Mouse (Mus musculus) ovary, postnatal 14 days (tissue): ENCODE results near the gene Macrod1.
A peak's percentile ranks its signal among the peaks of the same experiment; 100 is the strongest.

Source experiments
- DNase-seq: peaks from one replicate; pipeline ENCODE4 v3.0.0; 2022; ENCODE audit warnings: low spot score

Gene Macrod1

GRCm38 (mm10) chr19:7113574-7113973 lies 57.0 kb downstream of the Macrod1 start:
- no peak for DNase-seq

DNA sequence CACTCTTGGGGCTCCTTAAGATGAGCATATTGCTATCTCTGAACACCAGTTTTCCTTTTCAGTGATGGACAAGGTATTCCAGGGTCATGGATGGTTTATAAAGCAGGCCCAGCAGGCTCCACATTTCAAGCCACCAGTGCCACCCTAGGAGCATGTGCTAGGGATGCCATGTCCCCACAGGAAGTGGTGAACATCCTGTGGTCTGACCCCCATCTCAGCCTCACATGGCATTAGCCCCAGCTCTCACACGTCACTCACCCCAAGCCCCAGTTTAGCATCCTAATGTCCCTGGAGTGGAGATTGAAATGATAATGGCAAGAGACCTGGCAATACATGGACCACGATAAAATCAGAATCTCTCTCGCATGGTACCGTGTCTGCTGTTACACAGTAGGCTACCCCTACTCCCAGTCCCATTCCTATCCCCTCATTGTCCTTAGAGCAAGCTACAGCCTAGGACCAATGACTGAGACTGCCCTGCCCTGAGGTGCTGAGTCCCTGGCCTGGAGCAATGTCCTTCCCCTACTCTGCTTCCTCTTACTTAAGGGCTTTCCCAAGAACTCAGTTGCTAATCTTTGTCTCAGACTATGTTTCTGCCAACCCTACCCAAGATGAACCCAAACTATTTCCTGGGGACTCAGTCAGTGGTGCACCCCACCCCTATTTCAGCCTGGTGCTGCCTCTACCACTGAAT lies 59.6 kb downstream of the Macrod1 start:
- no peak for DNase-seq

DNA sequence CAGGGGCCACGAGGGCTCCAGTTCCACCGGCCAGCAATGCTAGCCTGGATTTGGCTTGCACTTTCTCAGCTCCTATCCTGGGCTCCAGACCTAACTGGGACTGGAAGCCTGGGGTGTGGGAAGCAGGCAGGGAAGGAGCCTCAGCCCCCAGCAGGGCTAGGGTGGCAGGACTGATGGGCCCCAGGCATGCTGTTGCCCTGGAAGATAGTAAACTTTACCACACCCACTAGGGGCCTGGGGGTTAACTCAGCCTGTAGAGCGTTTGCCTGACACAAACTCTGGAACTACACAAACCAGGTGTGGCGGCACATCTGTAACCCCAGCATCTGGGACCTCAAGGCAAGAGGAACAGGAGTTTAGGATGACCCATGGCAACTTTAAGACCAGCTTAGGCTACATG lies 60.5 kb downstream of the Macrod1 start:
- no peak for DNase-seq

DNA sequence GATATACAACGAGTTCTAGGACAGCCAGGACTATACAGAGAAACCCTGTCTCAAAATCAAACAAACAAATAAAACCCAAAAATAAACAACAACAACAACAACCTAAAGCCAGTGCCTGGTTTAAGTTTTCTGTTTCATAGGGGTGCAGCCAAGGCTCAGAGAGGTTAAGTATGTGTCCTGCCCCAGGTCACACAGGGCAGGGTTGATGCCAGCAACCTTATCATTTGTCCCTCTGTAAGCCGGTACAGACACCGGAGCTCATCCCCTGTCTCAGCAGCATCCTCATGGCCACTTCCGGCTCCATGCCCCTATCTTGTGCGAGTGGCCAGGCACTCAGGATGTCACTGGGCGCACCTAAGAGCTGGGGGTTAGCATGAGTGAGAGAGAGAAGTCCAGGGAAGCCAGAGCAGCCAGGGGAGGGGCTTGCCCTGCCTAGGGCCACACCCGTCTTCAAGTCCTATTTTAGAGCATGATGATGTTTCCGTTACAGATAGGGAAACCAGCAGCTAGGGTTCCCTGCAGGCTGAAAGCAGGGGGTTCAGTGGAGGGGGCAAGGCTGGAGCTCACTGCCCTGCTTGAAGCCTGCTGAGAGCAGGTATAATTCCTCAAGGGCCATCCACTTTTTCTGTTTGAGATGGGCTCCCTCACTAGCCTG lies 61.2 kb downstream of the Macrod1 start:
- DNase-seq, result no peak

- DNase-seq, result no peak
Observed at GRCm38 (mm10) chr19:7121252-7121651, 64.6 kb downstream of the Macrod1 start.

DNA sequence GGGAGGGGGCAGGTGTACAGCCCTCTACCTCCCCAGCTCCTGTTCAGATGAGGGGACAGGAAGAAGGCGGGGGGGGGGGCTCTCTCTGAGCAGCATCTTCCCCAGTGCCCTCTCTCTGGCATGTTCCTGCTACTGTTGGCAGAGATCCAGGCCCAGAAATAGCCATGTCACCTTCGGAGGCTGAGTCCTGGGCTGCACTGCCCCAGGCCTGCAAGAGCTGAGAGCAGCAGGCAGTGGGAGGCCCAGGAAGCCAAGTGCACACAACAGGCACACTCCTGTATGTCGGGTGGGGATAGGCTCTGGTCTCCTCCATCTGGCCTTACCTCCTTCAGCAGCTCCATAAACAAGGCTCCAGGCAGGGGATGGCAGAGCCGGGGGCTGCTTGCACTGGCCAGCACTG lies 65.7 kb downstream of the Macrod1 start:
- no peak for DNase-seq

- DNase-seq, result no peak
Observed at GRCm38 (mm10) chr19:7122698-7123306, 66.2 kb downstream of the Macrod1 start.

DNA sequence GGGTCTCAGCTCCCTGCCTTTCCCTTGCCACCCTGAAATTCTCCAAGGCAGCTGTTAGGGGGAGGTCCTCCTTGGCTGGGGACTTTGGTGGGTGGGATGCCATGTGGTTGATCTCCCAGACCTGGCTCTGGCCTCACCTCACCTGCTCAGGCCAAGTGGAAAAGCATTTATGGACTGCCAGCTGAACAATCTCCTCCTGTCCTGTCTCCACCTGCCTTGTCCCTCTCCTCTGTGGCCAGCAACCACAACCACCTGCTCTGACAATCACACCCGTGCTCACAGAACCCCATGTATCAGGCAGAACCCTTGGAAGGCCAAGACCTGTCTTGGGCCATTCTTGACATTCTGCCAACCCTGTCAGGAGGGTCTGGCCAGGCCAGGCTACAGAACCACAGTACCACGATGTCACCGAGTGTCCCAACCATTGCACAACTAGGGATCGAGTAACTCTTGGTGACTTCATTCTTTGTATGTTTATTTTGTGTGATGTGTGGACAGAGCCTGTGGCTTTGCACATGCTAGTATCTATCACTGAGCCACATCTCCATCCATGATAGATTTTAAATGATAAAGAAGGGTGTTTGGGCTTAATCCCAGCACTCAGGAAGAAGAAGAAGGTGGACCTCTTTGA lies 69.0 kb downstream of the Macrod1 start:
- no peak for DNase-seq

- DNase-seq, result no peak
Observed at GRCm38 (mm10) chr19:7126209-7126608, 69.6 kb downstream of the Macrod1 start.

DNA sequence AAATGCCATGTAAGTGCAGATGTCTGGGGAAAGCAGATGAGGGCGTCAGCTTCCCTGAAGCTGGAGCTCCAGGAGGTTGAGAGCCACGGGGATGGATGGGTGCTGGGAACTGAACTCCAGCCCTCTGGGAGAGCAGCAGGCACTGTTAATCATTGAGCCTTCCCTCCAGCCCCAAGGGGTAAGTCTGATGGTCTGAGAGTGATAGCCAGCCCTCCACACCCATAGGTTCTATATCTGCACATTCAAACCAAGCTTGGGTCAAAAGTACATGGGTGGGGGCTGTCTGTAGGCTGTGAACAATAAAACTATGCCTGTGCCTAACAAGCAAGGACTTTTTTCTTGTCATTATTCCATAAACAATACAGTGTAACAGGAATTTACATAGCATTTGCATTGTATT lies 70.3 kb downstream of the Macrod1 start:
- no peak for DNase-seq

- DNase-seq, result no peak
Observed at GRCm38 (mm10) chr19:7128551-7129475, 72.2 kb downstream of the Macrod1 start.

DNA sequence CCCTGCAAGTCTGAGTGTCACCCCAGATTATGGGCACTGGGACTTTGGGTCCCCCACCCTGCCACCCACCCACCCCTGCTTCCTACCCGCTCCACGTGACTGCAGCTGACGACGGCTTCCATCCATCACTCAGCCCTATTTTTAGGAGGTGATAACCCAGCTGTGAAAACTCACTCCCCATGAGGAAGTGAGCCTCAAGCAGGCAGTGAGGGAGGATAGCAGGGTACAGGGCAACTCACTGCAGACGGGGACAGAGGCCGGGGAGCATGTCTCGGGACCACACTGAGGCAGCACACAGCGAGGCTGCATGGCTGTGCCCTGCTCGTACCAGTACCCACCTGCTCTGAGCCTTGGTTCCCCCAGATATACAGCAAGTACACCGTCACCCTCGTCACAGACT lies 73.7 kb downstream of the Macrod1 start:
- DNase-seq, result no peak

DNA sequence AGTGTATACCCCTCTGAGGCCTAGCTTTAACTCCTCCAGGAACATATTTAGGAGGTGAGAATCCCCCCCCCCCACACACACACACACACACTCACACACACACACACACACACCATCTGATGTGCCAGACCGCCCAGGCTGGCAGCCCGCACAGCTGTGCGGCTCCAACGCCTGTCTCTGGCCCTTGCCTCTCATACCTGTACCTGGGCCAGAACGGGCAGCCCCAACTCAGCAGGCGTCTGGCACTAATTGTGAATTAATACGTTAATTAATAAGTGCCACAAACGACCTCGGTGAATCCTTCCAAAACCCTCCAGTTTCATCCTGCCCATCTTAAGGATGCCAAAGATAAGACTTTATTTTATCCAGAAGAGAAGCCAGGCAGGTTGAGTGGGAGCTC lies 76.8 kb downstream of the Macrod1 start:
- no peak for DNase-seq

GRCm38 (mm10) chr19:7134631-7135091 lies 78.1 kb downstream of the Macrod1 start:
- DNase-seq, result no peak

GRCm38 (mm10) chr19:7135525-7135924 lies 78.9 kb downstream of the Macrod1 start:
- peak; percentile 53 for DNase-seq

GRCm38 (mm10) chr19:7136016-7136415 lies 79.4 kb downstream of the Macrod1 start:
- DNase-seq, result no peak

DNA sequence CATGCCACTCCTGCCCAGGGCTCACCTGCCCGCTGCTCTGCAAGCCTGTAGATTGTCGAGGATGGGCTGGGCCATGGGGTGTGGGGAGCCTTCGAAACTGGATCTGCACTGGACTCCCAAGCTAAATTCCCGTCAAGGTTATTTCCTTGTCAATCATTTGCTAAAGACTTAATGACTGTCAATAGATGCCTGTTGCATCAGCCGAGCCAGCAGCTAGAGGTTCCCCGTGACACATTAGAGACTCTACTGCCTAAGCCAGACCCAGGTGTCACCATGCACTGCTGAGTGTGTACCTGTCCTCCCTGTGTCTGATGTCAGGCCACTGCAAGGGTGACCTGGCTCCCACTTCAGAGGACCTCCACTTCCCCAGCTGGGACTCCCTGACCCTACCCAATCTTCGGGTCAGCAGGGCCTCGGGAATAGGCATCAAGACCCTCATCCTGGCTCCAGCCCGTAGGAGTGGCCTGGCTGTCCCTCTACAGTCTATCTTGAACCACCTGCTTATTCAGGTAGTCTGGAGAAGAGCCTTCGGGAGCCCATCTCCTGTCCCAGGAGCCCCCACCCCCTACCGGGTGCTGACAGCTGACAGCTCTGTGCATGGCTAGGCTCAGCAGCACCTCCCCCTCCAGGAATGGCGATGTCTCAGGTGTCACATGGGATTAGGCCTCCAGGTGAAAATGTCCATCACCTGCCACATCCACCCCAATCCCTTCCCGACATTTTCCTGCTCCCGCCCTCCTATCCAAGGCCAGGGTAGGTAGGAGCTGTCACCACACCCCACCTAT lies 80.3 kb downstream of the Macrod1 start:
- no peak for DNase-seq

DNA sequence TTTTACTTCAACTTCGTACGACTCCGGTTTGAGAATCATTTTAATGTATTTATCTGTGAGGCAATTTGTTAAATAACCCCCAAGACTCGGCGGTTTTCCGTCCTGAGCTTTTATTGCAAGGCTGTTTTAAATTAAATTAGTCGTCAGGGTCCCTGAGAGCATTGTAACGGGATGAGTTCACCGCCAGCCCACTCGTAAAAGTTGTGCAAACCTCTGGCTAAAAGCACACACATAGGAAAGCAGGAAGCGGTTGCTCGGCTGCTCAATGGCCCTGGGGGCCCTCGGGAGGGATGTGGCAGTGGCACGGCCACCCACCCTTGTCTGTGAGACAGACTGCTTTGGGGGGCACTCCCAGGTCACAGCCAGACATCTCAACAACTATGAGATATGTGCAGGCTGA lies 81.7 kb downstream of the Macrod1 start:
- no peak for DNase-seq

- no peak for DNase-seq
Observed at GRCm38 (mm10) chr19:7139321-7139720, 82.7 kb downstream of the Macrod1 start.

- DNase-seq, result no peak
Observed at GRCm38 (mm10) chr19:7140373-7140772, 83.8 kb downstream of the Macrod1 start.

- DNase-seq, result no peak
Observed at GRCm38 (mm10) chr19:7140856-7141421, 84.3 kb downstream of the Macrod1 start.
